Mouse (Mus musculus) layer of hippocampus, postnatal 10 days (tissue): Measurements from ENCODE around the gene N4bp2. TPM values are rescaled to one million over a fixed set of nuclear protein-coding genes. Genes with fewer than 3 reads are reported as not detected.
"Not testable (repeated sequence)": the region's sequence is repeated elsewhere in the genome, so short reads cannot be mapped to it uniquely, and the experiment has no call there.

ENCODE experiments used
- DNase-seq, 2 experiments: peaks; one replicate each; pipeline ENCODE4 v3.0.0; 2021; ENCODE audit warnings: low spot score in 2 of 2
- long read RNA-seq: library from polyadenylated mRNA; stranded (forward); transcript quantifications from one replicate; pipeline ENCODE4 v2.0.0, GENCODE M21; 2023
- total RNA-seq, 2 experiments: library from RNA; stranded (reverse); gene quantifications; 2 replicates each; pipeline ENCODE4 v1.2.3; 2021

N4bp2 gene
- total RNA-seq = 10 to 100 TPM; 19.3 to 20.1 TPM
- long read RNA-seq, partial matches to known transcripts = 1 of 1 reads
- long read RNA-seq, other reads (novel, unspliced or antisense) = 0 of 1 reads

- peak; percentile 82 to 83 for DNase-seq
Measured at GRCm38 (mm10) chr5:65763088-65763915, at the start of gene N4bp2. Gene N4bp2 (plus strand): TSS chr5:65763521.

- DNase-seq = no peak
Measured at GRCm38 (mm10) chr5:65715084-65715483, 48.2 kb upstream of the N4bp2 start.

- no peak for DNase-seq
Measured at GRCm38 (mm10) chr5:65717063-65717902, 46.0 kb upstream of the N4bp2 start.

GRCm38 (mm10) chr5:65717903-65718211 lies 45.5 kb upstream of the N4bp2 start:
- DNase-seq = not testable (repeated sequence)

- no peak for DNase-seq
Measured at GRCm38 (mm10) chr5:65718368-65718767, 45.0 kb upstream of the N4bp2 start.

- DNase-seq = peak; percentile 36 to 53
Measured at GRCm38 (mm10) chr5:65724311-65725054, 38.8 kb upstream of the N4bp2 start.

GRCm38 (mm10) chr5:65731173-65732007 lies 31.9 kb upstream of the N4bp2 start:
- no peak for DNase-seq

- DNase-seq = no peak
Measured at GRCm38 (mm10) chr5:65735601-65736000, 27.7 kb upstream of the N4bp2 start.

GRCm38 (mm10) chr5:65739366-65739765 lies 24.0 kb upstream of the N4bp2 start:
- DNase-seq = no peak

- DNase-seq = no peak
Measured at GRCm38 (mm10) chr5:65746908-65747307, 16.4 kb upstream of the N4bp2 start.

GRCm38 (mm10) chr5:65748386-65748785 lies 14.9 kb upstream of the N4bp2 start:
- DNase-seq = no peak

GRCm38 (mm10) chr5:65748880-65749279 lies 14.4 kb upstream of the N4bp2 start:
- DNase-seq = no peak

- no peak for DNase-seq
Measured at GRCm38 (mm10) chr5:65752021-65752420, 11.3 kb upstream of the N4bp2 start.

- no peak for DNase-seq
Measured at GRCm38 (mm10) chr5:65755859-65756258, 7.5 kb upstream of the N4bp2 start.

- DNase-seq = no peak
Measured at GRCm38 (mm10) chr5:65757110-65757509, 6.2 kb upstream of the N4bp2 start.

GRCm38 (mm10) chr5:65760041-65760440 lies 3.3 kb upstream of the N4bp2 start:
- no peak for DNase-seq

- DNase-seq = no peak
Measured at GRCm38 (mm10) chr5:65760599-65760998, 2.7 kb upstream of the N4bp2 start.

- DNase-seq = no peak
Measured at GRCm38 (mm10) chr5:65761020-65761419, 2.3 kb upstream of the N4bp2 start.

GRCm38 (mm10) chr5:65761921-65762320 lies 1.4 kb upstream of the N4bp2 start:
- DNase-seq = no peak

GRCm38 (mm10) chr5:65762686-65763085 lies 635 bp upstream of the N4bp2 start:
- no peak for DNase-seq
